Mouse (Mus musculus): ENCODE results near the gene Cul3.
"Not testable (repeated sequence)": the region's sequence is repeated elsewhere in the genome, so short reads cannot be mapped to it uniquely, and the experiment has no call there.

Cul3 gene

DNA sequence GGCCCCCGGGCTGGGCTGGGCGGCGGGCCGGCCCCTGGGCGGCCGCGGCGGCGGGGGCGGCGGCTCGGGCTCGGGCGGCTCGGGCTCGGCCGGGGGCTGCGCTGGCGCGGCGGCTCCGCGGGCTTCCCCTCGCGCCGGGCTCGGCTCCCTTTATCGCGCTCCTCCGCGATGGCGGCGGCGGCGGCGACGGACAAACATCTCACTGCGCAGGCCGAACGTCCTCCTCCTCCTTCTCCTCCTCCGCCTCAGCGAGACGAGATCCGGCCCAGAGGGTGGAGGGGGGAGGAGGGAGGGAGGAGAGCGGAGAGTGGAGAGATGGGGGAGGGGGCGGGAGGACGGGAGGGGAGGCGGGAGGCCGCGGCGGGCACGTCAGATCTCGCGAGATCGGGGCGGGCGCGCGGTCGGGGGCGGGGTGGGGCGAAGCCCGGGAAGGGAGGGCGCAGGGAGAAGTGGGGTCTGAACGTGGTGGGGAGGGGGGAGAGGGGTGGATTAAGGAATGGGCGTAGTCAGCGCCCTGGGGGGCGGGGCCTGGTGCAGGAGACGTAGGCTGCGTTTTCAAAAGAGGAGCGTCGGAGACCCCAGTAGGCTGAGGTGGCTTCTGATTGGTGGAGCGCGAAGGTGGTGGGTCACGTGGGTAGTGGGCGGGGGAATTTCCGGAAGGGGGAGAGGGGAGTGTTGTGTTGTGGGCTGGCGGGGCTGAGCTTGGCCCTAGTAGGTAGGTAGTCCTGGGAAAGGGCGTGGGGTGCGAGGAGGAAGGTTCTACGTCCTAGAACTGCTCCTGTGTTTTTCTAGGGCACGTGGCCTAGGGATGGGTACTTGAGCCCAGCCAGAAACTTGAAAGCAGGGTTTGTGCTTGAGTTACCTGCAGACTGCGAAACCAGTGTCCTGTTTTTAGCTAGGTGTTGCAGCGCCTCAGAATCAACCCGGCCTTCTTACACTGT, at the start of gene Cul3:
Cul3 (minus strand) TSS at position 45 of the 941 bp plus-strand sequence.
- DNase-seq (ENCODE audit: low read depth, low spot score) = peak; percentile 99

DNA sequence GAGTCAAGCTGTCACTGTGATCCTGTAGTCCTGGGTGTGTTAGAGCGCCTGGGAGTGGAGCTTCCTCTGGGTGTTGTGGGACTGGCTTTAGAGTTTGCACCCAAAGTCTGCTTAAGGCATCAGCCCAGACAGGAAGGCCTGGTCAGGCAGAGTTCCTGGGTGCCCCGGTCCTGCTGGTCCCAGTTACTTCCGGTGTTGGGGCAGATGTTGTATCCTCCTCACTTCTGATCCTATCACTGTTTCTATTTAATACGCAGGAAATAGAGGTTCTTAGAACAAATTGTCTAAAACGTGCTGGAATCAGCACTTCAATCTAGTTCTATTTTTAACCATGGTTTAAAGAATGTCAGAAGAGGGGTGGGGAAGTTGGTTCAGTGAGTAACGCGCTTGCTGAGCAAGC, 49.2 kb upstream of the Cul3 start:
- no peak for DNase-seq (ENCODE audit: low read depth, low spot score)

GRCm38 (mm10) chr1:80383613-80384589, 43.6 kb upstream of the Cul3 start:
- peak; percentile 26 for DNase-seq (ENCODE audit: low read depth, low spot score)

- DNase-seq (ENCODE audit: low read depth, low spot score) = no peak
Measured at GRCm38 (mm10) chr1:80382928-80383327, 42.6 kb upstream of the Cul3 start.

DNA sequence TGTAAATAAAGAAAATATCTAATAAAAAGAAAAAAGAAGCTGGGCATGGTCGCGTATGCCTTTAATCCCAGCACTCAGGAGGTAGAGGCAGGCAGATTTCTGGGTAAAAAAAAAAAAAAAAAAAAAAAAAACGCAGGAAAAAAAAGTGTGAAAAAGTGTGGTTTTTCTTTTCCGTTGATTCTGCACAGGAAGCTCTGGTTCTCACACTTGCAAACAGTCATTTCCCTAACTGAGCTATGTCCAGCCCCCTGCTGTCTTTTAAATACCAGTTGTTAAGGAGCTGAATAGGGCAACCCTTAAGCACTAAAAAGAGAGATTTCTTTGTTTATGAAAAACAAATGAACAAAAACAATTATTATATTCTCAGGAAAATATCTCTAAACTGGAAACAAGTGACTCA, 41.0 kb upstream of the Cul3 start:
- DNase-seq (ENCODE audit: low read depth, low spot score) = peak; percentile 9

DNA sequence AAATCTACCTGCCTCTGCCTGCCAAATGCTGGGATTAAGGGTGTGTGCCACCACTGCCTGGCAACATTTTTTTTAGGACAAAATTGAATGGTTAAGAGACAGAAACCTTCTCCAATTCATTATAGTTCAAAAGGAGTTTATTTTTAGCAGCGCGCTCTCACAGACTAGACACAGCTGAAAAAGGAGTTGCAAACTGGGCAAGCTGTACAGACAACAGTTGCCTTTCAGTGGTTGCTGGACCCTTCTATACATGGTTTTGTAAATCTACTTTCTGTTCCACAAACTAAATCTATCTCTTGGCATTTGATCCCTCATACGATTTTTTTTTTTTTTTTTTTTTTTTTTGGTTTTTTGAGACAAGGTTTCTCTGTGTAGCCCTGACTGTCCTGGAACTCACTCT, 31.7 kb upstream of the Cul3 start:
- DNase-seq (ENCODE audit: low read depth, low spot score) = no peak

GRCm38 (mm10) chr1:80371189-80371889, 31.1 kb upstream of the Cul3 start:
- no peak for DNase-seq (ENCODE audit: low read depth, low spot score)

GRCm38 (mm10) chr1:80363486-80363885, 23.2 kb upstream of the Cul3 start:
- no peak for DNase-seq (ENCODE audit: low read depth, low spot score)

GRCm38 (mm10) chr1:80362946-80363345, 22.7 kb upstream of the Cul3 start:
- DNase-seq (ENCODE audit: low read depth, low spot score) = no peak

GRCm38 (mm10) chr1:80362400-80362799, 22.1 kb upstream of the Cul3 start:
- no peak for DNase-seq (ENCODE audit: low read depth, low spot score)

DNA sequence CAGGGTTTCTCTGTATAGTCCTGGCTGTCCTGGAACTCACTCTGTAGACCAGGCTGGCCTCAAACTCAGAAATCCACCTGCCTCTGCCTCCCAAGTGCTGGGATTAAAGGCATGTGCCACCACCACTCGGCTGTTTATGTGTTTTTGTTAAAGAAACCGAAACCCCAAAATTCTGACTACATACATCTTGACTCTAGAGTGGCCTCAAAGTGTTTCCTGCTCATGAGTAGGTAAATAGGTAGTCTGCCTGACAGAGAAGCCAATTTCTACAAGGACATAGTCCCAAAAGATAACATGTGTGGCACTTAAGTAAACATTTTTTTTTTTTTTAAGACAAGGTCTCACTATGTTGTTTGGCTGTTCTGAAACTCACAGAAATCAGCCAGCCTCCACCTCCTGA, 21.5 kb upstream of the Cul3 start:
- DNase-seq (ENCODE audit: low read depth, low spot score) = not testable (repeated sequence)

DNA sequence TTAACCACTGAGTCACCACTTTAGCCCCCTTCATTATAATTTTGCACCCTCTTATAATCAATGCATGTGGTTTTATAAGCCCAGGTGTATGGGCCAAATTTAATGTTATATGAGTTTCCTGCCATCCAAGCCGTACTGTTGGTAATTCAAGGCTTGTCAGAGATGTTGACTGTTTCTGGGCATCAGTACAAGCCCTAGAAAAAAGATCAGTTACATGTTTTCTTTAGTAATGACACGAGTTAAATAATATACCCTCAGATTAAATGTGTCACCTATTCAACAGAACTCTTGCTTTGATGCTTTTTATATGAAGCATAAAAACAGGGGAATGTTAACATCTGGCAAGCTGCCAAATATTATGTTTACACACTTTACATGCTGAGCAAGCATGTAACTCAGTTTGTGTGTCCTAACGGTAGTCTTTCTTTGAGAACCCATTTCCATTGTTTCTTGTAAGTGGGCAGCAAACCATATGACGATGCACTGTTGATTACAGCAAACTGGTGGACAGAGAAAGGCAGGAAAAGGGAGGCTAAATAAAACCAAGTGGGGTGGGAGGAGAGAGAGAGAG, 19.8 kb upstream of the Cul3 start:
- no peak for DNase-seq (ENCODE audit: low read depth, low spot score)

GRCm38 (mm10) chr1:80340061-80340435, 232 bp downstream of the Cul3 start:
- peak; percentile 67 for DNase-seq (ENCODE audit: low read depth, low spot score)

DNA sequence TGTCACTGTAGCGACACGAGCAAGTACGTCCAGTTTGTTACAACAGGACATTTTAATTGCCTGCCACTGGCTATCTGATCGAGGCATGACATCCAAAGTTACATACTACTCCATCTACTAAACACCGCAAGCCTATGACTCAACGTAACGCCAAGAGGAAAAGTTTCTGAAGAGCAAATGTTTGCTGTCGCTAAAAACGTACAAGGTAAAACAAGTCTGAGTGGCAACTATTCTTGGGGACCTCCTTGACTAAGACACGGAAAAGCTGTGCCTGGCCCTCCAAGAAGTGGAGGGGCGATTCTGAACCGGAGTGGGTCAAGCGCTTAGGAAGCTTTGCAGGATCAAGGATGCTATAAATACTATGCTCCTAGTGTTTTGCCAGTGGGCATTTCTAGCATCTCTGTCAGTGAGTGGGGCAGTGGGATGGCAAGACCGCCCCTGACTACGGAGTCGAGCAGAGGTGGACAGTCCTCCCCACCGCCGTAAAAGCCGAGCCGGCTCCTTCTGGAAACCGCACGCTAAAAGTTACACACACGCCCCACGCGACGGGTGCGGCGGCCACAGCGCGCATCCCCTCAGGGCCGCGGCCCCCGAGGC, 757 bp downstream of the Cul3 start:
- peak; percentile 27 for DNase-seq (ENCODE audit: low read depth, low spot score)

DNA sequence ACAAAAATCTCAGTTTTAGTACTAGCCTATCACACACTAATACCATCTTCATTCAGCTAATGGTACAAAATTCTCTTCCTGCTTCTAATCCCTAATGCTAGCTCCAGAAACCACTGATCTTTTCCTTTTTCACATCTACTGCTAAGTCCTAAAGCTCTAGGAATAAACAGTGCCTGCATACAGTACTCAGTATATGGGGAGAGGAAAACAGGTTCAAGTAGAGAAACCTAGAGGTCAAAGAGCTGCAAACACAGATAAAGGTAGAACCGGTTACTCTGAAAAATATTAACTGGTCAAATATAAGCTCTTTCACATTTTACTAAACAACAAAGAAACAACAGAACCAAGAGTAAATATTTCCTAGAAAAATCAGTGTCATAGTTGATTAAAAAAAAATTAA, 1.9 kb downstream of the Cul3 start:
- no peak for DNase-seq (ENCODE audit: low read depth, low spot score)

GRCm38 (mm10) chr1:80335726-80336368, 4.4 kb downstream of the Cul3 start:
- no peak for DNase-seq (ENCODE audit: low read depth, low spot score)

- DNase-seq (ENCODE audit: low read depth, low spot score) = no peak
Measured at GRCm38 (mm10) chr1:80335118-80335517, 5.2 kb downstream of the Cul3 start.

DNA sequence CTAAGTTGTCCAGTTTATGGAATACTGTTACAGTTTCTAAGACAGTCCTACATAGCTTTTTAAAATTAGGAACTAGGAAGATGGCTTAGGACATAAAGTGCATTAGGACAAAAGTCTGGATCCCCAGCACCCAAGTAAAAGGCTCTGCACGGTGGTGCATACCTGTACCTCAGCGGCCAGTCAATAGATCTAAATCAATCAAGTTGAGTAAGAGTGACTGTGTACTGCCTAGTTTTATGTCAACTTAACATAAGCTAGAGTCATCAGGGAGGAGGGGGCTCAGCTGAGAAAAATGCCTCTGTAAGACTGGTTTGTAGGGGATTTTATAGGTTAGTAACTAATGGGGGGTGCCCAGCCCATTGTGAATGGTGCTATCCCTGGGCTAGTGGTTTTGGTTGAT, 9.3 kb downstream of the Cul3 start:
- DNase-seq (ENCODE audit: low read depth, low spot score) = no peak

- no peak for DNase-seq (ENCODE audit: low read depth, low spot score)
Measured at GRCm38 (mm10) chr1:80325761-80326160, 14.5 kb downstream of the Cul3 start.

GRCm38 (mm10) chr1:80324370-80324769, 15.9 kb downstream of the Cul3 start:
- no peak for DNase-seq (ENCODE audit: low read depth, low spot score)

Data from ZHBTc4 (cell line).